Mouse (Mus musculus) macrophage (primary cell): ENCODE results near the gene Nipsnap1. TPM values are rescaled to one million over a fixed set of nuclear protein-coding genes. Genes with fewer than 3 reads are reported as not detected.

ENCODE experiments used
- H3K27ac ChIP-seq: fragments of 350-480 bp; formaldehyde crosslinking; 2 replicates; pipeline ENCODE4 v1.9.0; 2021
- H3K36me3 ChIP-seq: fragments of 350-480 bp; formaldehyde crosslinking; 2 replicates; pipeline ENCODE4 v1.9.0; 2021; ENCODE audit errors: inconsistent target
- H3K4me3 ChIP-seq: fragments of 350-480 bp; formaldehyde crosslinking; 2 replicates; pipeline ENCODE4 v1.9.0; 2021; ENCODE audit errors: inconsistent target
- H3K79me2 ChIP-seq: fragments of 350-480 bp; formaldehyde crosslinking; 2 replicates; pipeline ENCODE4 v1.9.0; 2021; ENCODE audit errors: inconsistent target
- WGBS: methylation state at CpG from one replicate; pipeline ENCODE4 v1.1.7; 2026; ENCODE audit warnings: inconsistent platforms; ENCODE audit not compliant: missing documents; 5-methylcytosine and 5-hydroxymethylcytosine counted together
- polyA plus RNA-seq: library from polyadenylated mRNA; stranded (reverse); fragments of 250-400 nt; gene quantifications from 3 replicates; pipeline ENCODE4 v1.2.4, GENCODE M21; 2018; ENCODE audit warnings: inconsistent platforms

The Nipsnap1 gene
- polyA plus RNA-seq, 1 experiment from 2014 or later = 1.7 TPM

DNA sequence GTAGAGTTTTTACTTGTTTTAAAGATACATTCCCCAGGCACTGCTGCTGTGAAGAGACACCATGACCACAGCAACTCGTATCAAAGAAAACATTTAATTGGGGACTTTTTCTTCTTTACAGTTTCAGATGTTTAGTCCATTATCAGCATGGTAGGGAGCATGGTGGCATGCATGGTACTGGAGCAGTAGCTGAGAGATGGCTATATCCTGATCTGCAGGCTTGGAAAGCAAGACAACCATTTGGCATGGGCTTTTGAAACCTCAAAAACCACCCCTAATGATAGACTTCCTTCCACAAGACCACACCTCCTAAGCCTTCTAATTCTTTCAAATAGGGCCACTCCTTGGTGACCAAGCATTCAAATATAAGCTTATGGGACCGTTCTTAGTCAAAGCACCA is 23.3 kb upstream of the Nipsnap1 start:
- 90% methylated on average over 2 of the region's 2 CpGs for WGBS
- H3K79me2 ChIP-seq = peaks cover 34% of the 10 kb centered on the region
- H3K4me3 ChIP-seq = peak overlapping the region; percentile 37; the same call in 1 of the 2 replicates
- H3K27ac ChIP-seq = peak overlapping the region; percentile 43; the same call in 1 of the 2 replicates
- H3K36me3 ChIP-seq = no peaks in the 10 kb centered on the region

- no peak overlapping the region for H3K27ac ChIP-seq
- no peaks in the 10 kb centered on the region for H3K36me3 ChIP-seq
- H3K4me3 ChIP-seq = no peak overlapping the region
- H3K79me2 ChIP-seq = peaks cover 8% of the 10 kb centered on the region; the same call in 1 of the 2 replicates
These were observed 20.7 kb upstream of the Nipsnap1 start for GRCm38 (mm10) chr11:4853021-4853420.

DNA sequence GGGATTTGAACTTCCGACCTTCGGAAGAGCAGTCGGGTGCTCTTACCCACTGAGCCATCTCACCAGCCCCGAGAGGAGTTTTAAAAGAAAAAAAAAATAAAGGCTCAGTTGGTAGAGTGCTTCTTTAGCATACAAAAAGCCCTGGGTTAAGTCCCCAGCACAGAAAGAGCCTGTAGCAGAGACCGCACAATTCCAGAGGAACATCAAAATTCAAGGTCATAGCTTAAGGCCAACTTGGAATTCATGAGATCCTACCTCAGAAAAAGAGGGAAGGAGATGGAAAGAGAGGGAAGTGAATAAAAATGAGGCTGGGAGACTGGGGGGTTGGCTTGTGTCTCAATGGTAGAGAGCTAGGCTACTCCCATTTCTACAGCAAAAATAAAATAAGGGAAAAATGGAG is 19.6 kb upstream of the Nipsnap1 start:
- Histone ChIP-seq H3K27ac (no peak overlapping the region), H3K79me2 (no peaks in the 10 kb centered on the region), H3K4me3 (no peak overlapping the region), H3K36me3 (no peaks in the 10 kb centered on the region)
- 94% methylated on average over 5 of the region's 5 CpGs for WGBS

- no peak overlapping the region for H3K4me3 ChIP-seq
- no peaks in the 10 kb centered on the region for H3K36me3 ChIP-seq
- H3K79me2 ChIP-seq = no peaks in the 10 kb centered on the region
- no peak overlapping the region for H3K27ac ChIP-seq
- WGBS = 50% methylated on average over 2 of the region's 2 CpGs
These were observed 15.3 kb upstream of the Nipsnap1 start for GRCm38 (mm10) chr11:4858416-4858815.

DNA sequence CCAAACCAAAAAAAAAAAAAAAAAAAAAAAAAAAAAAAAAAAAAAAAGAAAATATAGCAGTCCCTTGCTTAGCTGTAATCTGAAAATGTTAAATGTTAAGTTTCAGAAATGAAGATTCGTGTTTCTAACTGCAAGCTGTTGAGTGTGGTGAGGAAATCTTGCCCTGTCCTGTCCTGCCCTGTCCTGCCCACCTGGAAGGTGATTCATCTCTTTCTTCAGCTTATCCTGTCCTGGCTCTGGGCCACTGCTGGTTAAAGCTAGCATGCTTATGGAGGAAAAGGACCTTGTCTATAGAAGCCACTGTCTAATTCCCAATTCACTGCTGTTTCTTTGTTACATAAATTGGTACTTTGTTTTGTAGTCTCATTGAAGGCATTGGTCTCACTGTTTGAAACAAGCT is 12.8 kb upstream of the Nipsnap1 start:
- H3K4me3 ChIP-seq = no peak overlapping the region
- 56% methylated on average over 1 of the region's 1 CpGs for WGBS
- H3K36me3 ChIP-seq = no peaks in the 10 kb centered on the region
- H3K27ac ChIP-seq = no peak overlapping the region
- H3K79me2 ChIP-seq = no peaks in the 10 kb centered on the region

DNA sequence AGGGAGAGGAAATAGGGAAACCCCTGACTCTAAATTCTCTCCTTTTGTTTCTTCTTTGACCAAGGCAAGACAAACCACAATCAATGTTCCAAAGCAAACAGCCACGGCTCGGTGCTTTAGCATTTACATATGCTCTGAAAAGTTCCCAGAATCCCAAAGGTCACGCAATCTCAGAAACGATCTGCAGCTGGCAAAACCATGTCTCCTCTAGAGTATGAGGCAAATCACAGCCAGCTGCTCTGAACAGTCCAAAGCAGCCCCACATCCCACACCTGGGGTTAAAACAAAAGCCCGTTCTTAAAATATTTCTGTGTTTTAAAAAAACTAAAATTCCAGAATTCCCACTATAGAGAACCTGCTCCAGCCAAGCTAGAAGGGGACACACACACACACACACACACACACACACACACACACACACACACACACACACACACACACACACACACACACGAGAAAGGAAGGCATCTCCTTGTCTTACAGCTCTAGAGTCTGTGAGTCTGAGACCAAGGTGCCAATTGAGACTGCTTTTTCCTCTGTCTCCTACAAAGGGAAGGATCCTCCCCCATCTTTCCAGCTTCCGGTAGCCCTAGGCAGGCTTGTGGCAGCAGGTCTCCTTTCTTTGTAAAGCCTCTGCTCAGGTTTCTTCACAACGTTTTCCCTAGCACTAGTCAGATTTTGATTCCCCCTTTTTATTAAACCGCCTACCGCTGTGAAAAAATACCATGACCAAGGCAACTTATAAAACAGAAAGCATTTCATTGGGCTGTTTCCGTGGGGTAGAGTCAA is 11.7 kb upstream of the Nipsnap1 start:
- no peaks in the 10 kb centered on the region for H3K36me3 ChIP-seq
- H3K27ac ChIP-seq = no peak overlapping the region
- 71% methylated on average over 10 of the region's 11 CpGs for WGBS
- no peaks in the 10 kb centered on the region for H3K79me2 ChIP-seq
- no peak overlapping the region for H3K4me3 ChIP-seq

- no peaks in the 10 kb centered on the region for H3K36me3 ChIP-seq
- no peak overlapping the region for H3K4me3 ChIP-seq
- H3K79me2 ChIP-seq = no peaks in the 10 kb centered on the region
- H3K27ac ChIP-seq = no peak overlapping the region
- 89% methylated on average over 1 of the region's 1 CpGs for WGBS
These were observed 11.0 kb upstream of the Nipsnap1 start for GRCm38 (mm10) chr11:4862730-4863129.

DNA sequence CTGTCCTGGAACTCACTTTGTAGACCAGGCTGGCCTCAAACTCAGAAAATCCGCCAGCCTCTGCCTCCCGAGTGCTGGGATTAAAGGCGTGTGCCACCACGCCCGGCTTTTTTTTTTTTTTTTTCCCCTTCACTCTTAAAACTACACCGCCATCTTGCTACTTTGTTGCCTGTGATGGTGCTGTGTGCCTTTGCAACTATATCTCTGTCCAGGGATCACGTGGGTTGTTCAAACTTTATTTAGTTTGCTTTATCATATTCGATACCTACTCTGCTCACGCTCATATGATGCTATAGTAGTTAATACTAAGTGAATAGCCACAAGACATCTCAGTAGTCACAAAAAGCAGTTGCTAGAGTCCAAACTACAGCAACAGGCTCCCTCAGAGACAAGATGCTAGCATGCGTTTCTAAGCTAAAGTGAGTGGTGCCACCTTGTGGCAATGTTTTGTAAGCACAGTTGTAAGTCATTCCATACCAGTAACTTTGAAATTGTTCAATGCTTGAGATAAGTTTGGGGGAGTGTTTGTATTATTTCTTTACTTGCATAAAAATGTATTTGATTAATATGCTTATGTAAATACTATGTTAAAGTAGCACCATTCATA is 8.0 kb upstream of the Nipsnap1 start:
- WGBS = 54% methylated on average over 7 of the region's 10 CpGs
- Histone ChIP-seq H3K27ac (no peak overlapping the region), H3K36me3 (no peaks in the 10 kb centered on the region), H3K4me3 (no peak overlapping the region), H3K79me2 (no peaks in the 10 kb centered on the region)

DNA sequence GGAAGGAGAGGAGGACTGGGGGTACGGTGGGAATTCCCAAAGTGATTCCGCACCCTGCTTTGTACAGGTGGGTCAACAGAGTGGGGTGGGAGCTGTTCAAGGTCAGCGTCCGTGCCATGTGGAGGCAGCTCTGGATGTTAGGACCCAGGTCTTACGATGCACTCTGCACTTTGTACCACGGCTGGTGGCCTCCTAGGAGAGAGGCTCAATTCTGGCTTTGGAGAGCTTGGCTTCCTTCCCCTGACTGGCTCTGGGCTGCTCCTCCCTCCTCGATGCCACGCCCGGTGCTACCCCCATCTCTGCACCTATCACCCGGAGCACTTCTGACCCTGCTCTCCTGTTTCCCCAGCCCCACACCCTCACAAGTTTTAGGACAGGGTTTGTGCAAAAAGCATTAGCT is 800 bp downstream of the Nipsnap1 start:
- Histone ChIP-seq H3K4me3 (peak overlapping the region; percentile 38; the same call in 1 of the 2 replicates), H3K79me2 (no peaks in the 10 kb centered on the region), H3K27ac (no peak overlapping the region), H3K36me3 (no peaks in the 10 kb centered on the region)
- WGBS = 19% methylated on average over 10 of the region's 10 CpGs

DNA sequence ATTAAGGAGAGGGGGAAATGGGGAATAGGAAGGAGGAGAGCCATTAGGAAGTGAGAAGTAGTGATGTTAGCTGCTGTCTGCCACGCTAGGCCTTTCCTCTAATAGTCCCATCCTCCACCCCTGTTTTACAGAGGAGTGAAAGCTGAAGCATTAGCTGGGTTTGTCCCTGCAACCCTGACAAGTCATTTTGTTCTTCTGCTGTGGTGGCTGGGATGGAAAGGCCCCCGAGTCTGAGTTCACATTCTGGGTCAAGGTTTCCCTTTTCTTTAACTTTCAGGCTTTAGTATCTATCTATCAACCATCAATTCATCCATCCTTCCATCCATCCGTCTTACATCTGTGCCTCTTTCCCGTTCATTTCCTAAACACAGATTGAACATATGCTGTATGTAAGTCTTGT is 7.3 kb downstream of the Nipsnap1 start:
- no peak overlapping the region for H3K4me3 ChIP-seq
- no peaks in the 10 kb centered on the region for H3K79me2 ChIP-seq
- H3K36me3 ChIP-seq = no peaks in the 10 kb centered on the region
- WGBS = 87% methylated on average over 4 of the region's 4 CpGs
- no peak overlapping the region for H3K27ac ChIP-seq

DNA sequence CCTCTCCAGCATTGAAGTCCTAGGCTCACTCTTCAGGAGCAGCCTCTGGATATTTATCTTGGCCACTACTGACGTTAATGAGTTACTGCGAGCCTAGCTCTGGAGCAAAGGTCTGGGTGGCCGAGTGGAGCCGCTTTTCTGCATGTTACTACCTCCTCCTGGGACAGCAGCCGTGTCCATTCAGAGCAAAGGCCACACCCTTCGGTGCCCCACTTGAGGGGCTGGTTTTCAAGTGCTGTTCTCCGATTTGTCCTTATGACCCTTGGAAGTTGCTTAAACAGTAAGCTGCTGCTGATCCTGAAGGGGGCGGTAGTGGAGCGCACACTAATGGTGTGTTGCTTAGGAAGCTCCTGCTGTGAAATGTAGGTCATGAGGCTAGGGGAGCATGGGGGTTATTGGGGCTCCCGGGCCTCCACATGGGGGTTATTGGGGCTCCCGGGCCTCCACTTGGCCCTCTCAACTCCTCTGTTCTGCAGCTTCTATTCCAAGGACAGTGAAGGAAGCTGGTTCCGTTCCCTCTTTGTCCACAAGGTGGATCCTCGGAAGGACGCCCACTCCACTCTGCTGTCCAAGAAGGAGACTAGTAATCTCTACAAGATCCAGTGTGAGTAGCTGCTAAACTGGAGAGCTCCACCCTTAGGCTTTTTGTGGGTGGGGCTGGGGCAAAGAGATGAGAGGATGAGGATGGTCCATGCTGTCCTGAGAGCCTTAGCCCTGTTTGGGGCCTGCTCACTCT is 9.3 kb downstream of the Nipsnap1 start:
- Histone ChIP-seq H3K36me3 (no peaks in the 10 kb centered on the region), H3K27ac (no peak overlapping the region), H3K4me3 (no peak overlapping the region), H3K79me2 (no peaks in the 10 kb centered on the region)
- WGBS = 86% methylated on average over 14 of the region's 14 CpGs

DNA sequence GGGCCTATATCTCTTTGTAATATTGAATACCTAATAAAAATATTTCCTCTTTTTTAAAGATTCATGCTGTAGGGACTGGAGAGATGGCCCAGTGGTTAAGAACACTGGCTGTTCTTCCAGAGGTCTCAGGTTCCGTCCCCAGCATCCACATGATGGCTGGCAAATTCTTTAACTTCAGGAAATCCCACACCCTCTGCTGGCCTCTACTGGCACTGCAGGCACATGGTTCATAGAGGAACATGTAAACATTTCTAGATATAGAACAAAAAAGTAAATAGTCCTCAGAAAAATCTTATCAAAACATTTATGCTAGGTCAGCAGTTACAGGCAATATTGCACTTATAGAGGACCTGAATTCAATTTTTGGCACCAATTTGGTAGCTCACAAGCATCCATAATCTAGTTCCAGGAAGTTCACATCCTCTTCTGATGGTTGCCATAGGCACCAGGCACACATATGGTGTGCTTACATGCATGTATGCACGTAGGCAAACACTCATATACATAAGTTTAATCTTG is 11.7 kb downstream of the Nipsnap1 start:
- WGBS = 51% methylated on average over 2 of the region's 2 CpGs
- Histone ChIP-seq H3K79me2 (no peaks in the 10 kb centered on the region), H3K36me3 (no peaks in the 10 kb centered on the region), H3K4me3 (no peak overlapping the region), H3K27ac (no peak overlapping the region)

- Histone ChIP-seq H3K79me2 (no peaks in the 10 kb centered on the region), H3K27ac (no peak overlapping the region), H3K4me3 (no peak overlapping the region), H3K36me3 (no peaks in the 10 kb centered on the region)
- whole genome bisulfite sequencing = 97% methylated on average over 3 of the region's 3 CpGs
These were observed 13.2 kb downstream of the Nipsnap1 start for GRCm38 (mm10) chr11:4886987-4887386.

DNA sequence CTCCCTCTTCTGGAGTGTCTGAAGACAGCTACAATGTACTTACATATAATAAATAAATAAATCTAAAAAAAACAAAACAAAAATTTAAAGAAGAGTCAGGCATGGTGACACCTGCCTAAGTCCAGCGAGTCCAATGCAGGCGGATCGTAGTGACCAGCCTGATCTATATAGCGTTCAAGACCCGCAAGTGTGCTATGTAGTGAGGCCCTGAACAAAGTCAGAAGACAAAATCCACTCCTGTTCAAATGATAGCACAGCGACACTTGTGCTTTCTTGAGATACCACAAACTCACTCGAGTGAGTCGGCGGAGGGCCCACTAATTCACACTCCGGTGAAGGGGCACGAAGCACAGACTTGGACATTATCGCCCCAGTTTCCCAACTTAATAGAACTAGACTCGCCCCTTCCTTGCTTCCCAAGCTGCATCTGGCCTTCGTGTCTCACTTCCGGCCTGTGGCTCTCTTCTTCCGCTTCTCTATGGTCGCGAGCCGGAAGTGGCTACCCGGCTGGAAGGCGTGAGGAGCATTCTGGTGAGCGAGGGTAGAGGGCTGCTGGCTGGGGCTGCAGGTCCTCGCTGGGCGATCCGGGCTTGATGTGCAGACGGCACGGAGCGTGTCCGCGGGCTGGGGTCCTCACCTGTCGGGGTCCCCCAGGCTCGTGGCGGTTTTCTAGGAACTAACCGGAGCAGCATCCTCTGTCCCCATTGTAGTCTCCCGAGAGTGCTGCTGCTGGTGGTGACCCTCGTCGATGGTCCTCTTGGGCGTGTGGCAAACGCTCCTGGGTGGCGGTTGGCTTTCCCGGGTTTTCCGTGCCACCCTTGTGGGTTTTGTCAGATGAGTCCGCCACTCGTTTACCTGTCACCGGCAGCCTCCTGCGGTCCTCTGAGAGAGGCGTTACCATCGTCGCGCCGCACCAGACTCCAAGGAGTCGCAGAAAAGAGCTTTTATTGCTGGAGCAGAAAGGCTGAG is 21.4 kb downstream of the Nipsnap1 start, which contains the start of gene Thoc5:
Thoc5 (plus strand) TSS at position 473 of the 969 bp plus-strand sequence.
- Histone ChIP-seq H3K79me2 (peaks cover 45% of the 10 kb centered on the region), H3K36me3 (peaks cover 5% of the 10 kb centered on the region; the same call in 1 of the 2 replicates), H3K27ac (peak within 1 kb of the TSS; percentile 42), H3K4me3 (peak within 1 kb of the TSS; percentile 97)
- 1% methylated on average over 52 of the region's 52 CpGs for whole genome bisulfite sequencing
